Mouse (Mus musculus) kidney, embryonic 14.5 days (tissue): ENCODE measurements around the gene Vsir. TPM values are rescaled to one million over a fixed set of nuclear protein-coding genes. Genes with fewer than 3 reads are reported as not detected.
A peak's percentile ranks its signal among the peaks of the same experiment; 100 is the strongest.

ENCODE experiments used
- ATAC-seq: fragments of 200-750 bp; cut with Nextera tagmentation; 2 replicates; pipeline ENCODE4 v1.8.0; 2017; ENCODE audit warnings: moderate number of reproducible peaks, mild to moderate bottlenecking, moderate TSS enrichment, moderate library complexity; ENCODE audit not compliant: low FRiP score, low TSS enrichment
- H3K27ac ChIP-seq: fragments of 300-500 bp; sonication (generic); 2 replicates; pipeline ENCODE4 v1.5.1; 2014; ENCODE audit warnings: low read depth, mild to moderate bottlenecking, low read length, moderate library complexity, mixed read lengths
- H3K27me3 ChIP-seq: fragments of 300-500 bp; sonication (generic); 2 replicates; pipeline ENCODE4 v1.6.1; 2014; ENCODE audit warnings: mild to moderate bottlenecking, low read length; ENCODE audit not compliant: control insufficient read depth, insufficient read depth
- H3K36me3 ChIP-seq: fragments of 300-500 bp; sonication (generic); 2 replicates; pipeline ENCODE4 v1.6.1; 2014; ENCODE audit warnings: low read length, mixed read lengths; ENCODE audit not compliant: control insufficient read depth, insufficient read depth
- H3K4me1 ChIP-seq: fragments of 300-500 bp; sonication (generic); 2 replicates; pipeline ENCODE4 v1.6.1; 2014; ENCODE audit warnings: low read length, mixed read lengths; ENCODE audit not compliant: control insufficient read depth, insufficient read depth
- H3K4me2 ChIP-seq: fragments of 300-500 bp; sonication (generic); replicated peaks from 2 replicates; pipeline ENCODE4 v1.6.1; 2014; ENCODE audit warnings: low read depth, mild to moderate bottlenecking, low read length
- H3K4me3 ChIP-seq: fragments of 300-500 bp; sonication (generic); 2 replicates; pipeline ENCODE4 v1.5.1; 2014; ENCODE audit warnings: mild to moderate bottlenecking, low read length
- H3K9ac ChIP-seq: fragments of 300-500 bp; sonication (generic); 2 replicates; pipeline ENCODE4 v1.6.1; 2014; ENCODE audit warnings: low read depth, mild to moderate bottlenecking, low read length, moderate library complexity
- H3K9me3 ChIP-seq: fragments of 300-500 bp; sonication (generic); 2 replicates; pipeline ENCODE4 v1.6.1; 2016; ENCODE audit warnings: low read length; ENCODE audit not compliant: control insufficient read depth
- WGBS: fragments of 180-500 bp; shearing (Covaris S2); extraction: QIAGEN DNeasy Blood & Tissue Kit; methylation state at CpG from one replicate; pipeline ENCODE4 v1.1.7; 2014; 5-methylcytosine and 5-hydroxymethylcytosine counted together
- polyA plus RNA-seq: library from polyadenylated mRNA; unstranded; fragments of >200 nt; fragmentation: Nextera tagmentation; extraction: Ambion mirVana; gene quantifications from 2 replicates; pipeline ENCODE4 v1.2.1, GENCODE M21; 2014

The Vsir gene
- polyA plus RNA-seq, 1 experiment from 2014 or later = 4.6 TPM

DNA sequence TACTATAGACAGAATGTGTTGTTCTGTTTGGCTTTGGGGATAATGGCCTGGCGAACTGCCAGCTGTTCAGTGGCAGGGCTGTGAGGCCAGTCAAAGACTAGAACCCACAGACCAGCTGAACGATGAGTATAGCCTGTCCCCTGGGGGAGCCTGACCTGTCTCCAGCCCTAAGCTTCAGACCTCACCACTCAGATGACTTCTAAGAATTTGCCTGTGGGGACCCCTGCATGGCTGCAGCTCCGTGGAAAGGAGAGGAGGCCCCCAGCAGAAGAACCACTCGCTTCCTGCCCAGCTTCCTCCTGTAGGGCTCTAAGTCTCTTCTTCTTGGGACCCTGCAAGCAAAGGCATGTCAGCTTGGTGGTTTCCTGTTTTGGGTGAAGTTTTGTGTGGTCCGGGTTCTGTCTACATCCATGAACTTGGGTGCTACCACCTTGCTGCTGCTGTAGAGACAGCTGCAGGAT lies 24.0 kb downstream of the Vsir start:
- Histone ChIP-seq H3K27me3 (no peaks in the 10 kb centered on the region), H3K9ac (no peak overlapping the region), H3K27ac (no peak overlapping the region), H3K4me2 (no peak overlapping the region), H3K4me3 (no peak overlapping the region), H3K36me3 (no peaks in the 10 kb centered on the region), H3K9me3 (no peaks in the 10 kb centered on the region), H3K4me1 (0 out of 2 replicates have a peak, but pooled peaks cover 6% of the 10 kb centered on the region)
- WGBS = 81% methylated on average over 5 of the region's 5 CpGs
- no peak for ATAC-seq

DNA sequence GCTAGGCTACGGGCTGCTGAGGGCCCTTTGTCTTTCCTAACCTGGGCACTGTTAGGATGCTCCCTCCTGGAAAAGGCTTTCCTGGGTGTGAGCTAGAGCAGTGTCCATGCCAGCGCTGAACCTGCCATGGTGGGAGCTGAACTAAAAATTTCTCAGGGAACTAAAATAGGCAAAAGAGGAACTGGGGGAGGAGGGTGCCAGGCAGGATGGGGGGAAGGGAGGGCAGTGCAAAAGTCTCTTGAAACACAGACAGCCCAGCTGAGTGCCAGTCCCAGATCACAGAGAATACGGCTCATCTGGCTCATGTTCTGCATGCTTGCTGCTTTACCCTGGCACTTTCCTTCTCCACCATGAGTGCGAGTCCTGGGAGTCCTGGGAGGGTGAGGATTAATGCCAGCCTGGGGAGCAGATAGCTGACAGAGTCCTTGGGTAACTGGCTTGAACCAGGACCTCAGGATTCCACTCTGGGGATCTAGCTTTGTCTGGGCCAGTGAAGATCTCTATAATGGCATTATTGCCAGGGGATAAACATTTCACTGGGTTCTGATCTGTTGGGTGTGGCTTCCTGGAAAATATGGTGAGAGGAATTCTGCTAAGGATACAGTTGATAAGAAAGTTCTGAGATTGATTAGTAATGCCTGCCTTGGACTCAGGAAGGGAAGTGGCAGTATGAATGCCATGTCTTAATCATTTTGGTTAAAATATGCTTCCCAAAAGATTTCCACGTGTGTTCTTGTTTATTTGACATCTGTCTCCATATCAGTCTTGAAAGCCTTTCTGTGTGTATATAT lies 25.1 kb downstream of the Vsir start:
- H3K27me3 ChIP-seq = no peaks in the 10 kb centered on the region
- H3K4me3 ChIP-seq = no peak overlapping the region
- no peaks in the 10 kb centered on the region for H3K9me3 ChIP-seq
- WGBS = 78% methylated on average over 5 of the region's 5 CpGs
- 0 out of 2 replicates have a peak, but pooled peaks cover 6% of the 10 kb centered on the region for H3K4me1 ChIP-seq
- ATAC-seq = no peak
- H3K27ac ChIP-seq = no peak overlapping the region
- H3K4me2 ChIP-seq = no peak overlapping the region
- H3K9ac ChIP-seq = no peak overlapping the region
- H3K36me3 ChIP-seq = no peaks in the 10 kb centered on the region

DNA sequence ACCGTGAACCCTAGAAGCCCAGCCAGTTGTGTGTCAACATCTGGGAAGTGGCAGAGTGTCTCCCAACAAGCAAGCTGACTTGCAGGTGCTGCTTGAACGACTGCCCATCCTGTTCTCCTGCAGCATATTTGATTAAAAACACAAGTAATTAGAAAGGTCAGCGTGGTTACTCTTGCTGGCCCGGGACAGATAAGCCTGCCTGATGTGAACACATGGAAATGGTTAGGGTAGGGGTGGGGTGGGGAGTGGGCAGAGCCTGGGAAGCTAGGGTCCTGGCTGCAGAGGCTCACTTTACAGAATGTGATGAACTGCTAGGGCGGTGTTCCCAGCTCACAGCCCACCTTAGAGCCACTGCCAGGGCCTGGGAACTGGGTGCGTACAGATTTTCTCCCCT lies 26.9 kb downstream of the Vsir start:
- no peak overlapping the region for H3K4me3 ChIP-seq
- WGBS = 42% methylated on average over 6 of the region's 6 CpGs
- no peak overlapping the region for H3K4me2 ChIP-seq
- 0 out of 2 replicates have a peak, but pooled peaks cover 6% of the 10 kb centered on the region for H3K4me1 ChIP-seq
- H3K9ac ChIP-seq = no peak overlapping the region
- ATAC-seq = no peak
- H3K27ac ChIP-seq = no peak overlapping the region; the same call in 1 of the 2 replicates
- no peaks in the 10 kb centered on the region for H3K9me3 ChIP-seq
- H3K27me3 ChIP-seq = no peaks in the 10 kb centered on the region
- no peaks in the 10 kb centered on the region for H3K36me3 ChIP-seq

DNA sequence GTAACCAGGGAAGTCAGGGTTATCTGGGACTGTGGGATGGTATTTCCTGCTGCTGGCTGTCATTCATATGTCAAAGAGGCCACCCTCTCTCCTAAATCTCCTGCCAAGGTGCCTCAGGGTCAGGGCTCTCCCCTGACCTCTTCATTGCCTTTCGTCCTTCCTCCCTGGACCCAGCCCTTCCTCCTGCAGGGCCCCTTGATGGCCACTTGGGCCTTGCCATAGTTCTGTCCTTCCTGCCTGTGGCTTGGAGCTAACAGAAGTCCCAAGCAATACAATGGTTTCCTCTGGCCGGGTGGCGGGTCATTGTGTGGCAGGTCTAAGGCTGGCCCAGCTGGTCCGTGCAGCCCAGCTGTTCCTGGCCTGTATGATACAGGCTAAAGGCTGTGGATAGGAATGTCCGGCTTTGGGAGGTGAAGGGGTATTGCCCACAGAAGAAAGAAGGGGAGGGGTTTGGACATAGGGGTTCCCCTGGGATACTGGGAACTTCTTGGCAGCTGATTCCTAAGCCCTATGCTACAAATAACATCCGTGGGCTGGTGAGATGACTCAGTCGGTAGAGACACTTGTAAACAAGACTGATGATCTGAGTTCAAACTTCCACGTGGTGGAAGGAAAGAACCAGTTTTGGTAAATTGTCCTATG lies 27.4 kb downstream of the Vsir start:
- H3K27ac ChIP-seq = no peak overlapping the region
- no peak overlapping the region for H3K4me2 ChIP-seq
- H3K9me3 ChIP-seq = no peaks in the 10 kb centered on the region
- no peak overlapping the region for H3K9ac ChIP-seq
- H3K4me3 ChIP-seq = no peak overlapping the region
- 43% methylated on average over 8 of the region's 8 CpGs for WGBS
- 0 out of 2 replicates have a peak, but pooled peaks cover 6% of the 10 kb centered on the region for H3K4me1 ChIP-seq
- no peaks in the 10 kb centered on the region for H3K36me3 ChIP-seq
- ATAC-seq = 0 out of 2 replicates have a peak, but pooled peaks have one; percentile 24
- no peaks in the 10 kb centered on the region for H3K27me3 ChIP-seq

DNA sequence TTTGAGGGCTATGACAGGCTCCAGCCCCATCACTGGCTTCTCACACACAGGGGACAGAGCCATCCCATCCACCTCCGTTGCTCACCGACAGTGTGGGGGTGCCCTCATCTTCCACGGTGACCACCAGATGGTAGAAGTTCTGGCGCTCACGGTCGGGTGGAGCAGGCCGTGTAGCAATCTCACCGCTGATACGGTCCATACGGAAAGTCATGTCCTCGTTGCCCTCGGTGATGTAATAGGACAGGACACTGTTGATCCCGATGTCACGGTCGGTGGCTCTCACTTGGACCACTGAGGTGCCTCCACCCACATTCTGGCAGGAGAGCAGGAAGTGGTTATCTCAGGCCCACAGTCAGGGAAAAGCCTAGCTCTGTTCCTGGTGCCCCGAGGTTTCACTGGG lies 30.1 kb downstream of the Vsir start:
- 0 out of 2 replicates have a peak, but pooled peaks have one; percentile 28 for ATAC-seq
- 91% methylated on average over 16 of the region's 16 CpGs for WGBS
- Histone ChIP-seq H3K9ac (no peak overlapping the region), H3K4me1 (0 out of 2 replicates have a peak, but pooled peaks cover 6% of the 10 kb centered on the region), H3K4me3 (no peak overlapping the region), H3K9me3 (no peaks in the 10 kb centered on the region), H3K27ac (no peak overlapping the region), H3K4me2 (no peak overlapping the region), H3K27me3 (no peaks in the 10 kb centered on the region), H3K36me3 (no peaks in the 10 kb centered on the region)

DNA sequence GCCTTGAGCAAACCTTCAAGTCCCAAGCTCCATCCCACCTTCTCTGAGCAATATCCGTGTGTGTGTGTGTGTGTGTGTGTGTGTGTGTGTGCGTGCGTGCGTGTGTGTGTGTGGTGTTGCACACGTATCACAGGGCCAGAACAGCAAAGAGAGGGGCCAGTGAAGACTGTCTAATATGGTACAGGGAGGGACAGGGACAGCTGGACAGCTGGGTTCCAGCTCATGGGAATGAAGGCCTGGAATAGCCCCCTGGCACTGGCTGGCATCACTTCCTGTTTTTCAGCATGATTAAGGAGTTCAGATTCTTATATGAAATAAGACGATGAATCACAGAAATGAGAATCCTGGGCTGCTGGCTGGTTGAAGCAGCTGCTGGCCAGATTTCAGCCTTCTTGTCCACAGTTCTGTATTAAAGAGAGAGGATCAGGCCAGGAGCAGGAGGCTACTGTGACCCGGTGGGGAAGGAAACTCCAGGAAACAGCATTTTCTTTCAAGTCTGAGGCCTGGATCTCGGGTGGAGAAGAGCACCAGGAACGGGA lies 32.8 kb downstream of the Vsir start:
- Histone ChIP-seq H3K4me3 (no peak overlapping the region), H3K27me3 (no peaks in the 10 kb centered on the region), H3K4me1 (no peaks in the 10 kb centered on the region), H3K27ac (no peak overlapping the region), H3K9ac (no peak overlapping the region), H3K36me3 (no peaks in the 10 kb centered on the region), H3K4me2 (no peak overlapping the region), H3K9me3 (no peaks in the 10 kb centered on the region)
- WGBS = 71% methylated on average over 9 of the region's 9 CpGs
- ATAC-seq = no peak

DNA sequence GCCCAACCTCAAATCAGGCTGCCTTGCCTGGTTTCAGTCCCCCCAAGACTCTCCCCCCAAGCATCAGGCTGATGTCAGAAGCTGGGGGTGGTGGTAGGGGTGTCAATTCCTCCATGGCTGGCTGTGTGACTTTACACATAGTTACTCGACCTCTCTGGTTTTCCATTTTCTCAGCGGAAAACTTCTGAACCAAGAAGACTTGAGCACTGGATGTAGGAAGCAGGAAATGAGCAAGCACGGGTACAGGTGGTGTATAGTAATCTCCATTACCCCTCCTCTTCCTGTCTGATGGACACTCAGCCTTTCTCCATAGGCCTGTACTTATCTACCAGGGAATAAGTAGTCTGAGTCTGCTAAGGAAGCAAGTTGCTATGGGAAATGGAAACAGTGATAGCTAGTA lies 33.6 kb downstream of the Vsir start:
- no peak overlapping the region for H3K9ac ChIP-seq
- 73% methylated on average over 3 of the region's 3 CpGs for WGBS
- H3K36me3 ChIP-seq = no peaks in the 10 kb centered on the region
- no peaks in the 10 kb centered on the region for H3K27me3 ChIP-seq
- H3K27ac ChIP-seq = no peak overlapping the region
- no peak overlapping the region for H3K4me3 ChIP-seq
- no peak for ATAC-seq
- no peaks in the 10 kb centered on the region for H3K4me1 ChIP-seq
- no peaks in the 10 kb centered on the region for H3K9me3 ChIP-seq
- H3K4me2 ChIP-seq = no peak overlapping the region

DNA sequence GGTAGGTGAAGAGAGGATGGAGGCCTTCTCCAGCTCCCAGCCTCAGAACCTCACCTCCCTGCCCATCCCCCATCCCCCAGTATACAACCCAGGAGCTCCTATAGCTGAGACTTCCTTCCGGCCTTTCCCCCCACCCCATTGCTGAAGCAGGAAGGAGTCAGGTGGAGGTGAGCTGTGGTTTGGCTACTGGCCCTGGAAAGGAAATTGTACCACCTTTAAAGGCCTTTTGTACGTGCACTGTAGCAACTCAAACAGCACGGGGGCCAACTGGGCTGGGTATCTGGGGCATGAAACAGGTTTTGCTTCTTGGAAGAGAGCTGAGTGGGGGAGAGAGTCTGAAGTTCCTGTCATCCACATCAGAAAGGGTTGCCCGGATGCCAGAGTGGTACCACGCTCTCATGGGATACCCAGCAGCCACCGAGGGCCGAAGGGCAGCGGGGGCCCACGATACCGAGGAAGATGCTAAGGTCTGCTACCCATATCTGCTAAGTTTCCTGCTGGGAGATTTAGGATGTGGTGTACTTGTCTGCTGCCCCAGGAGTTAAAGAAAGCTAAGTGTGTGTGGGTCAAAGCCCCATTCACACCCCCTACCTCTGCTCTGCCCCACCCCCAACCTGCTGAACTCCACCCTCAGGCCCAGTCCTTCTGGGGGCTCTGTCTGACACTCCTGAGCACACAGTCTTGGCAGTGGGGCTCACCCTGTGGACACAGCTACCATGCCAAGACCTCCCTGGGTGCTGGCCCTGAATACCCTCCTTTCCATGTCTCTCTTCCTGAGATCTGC lies 34.7 kb downstream of the Vsir start:
- Histone ChIP-seq H3K27me3 (no peaks in the 10 kb centered on the region), H3K9ac (no peak overlapping the region), H3K4me2 (no peak overlapping the region), H3K9me3 (no peaks in the 10 kb centered on the region), H3K4me3 (no peak overlapping the region), H3K27ac (no peak overlapping the region), H3K36me3 (no peaks in the 10 kb centered on the region), H3K4me1 (no peaks in the 10 kb centered on the region)
- 74% methylated on average over 10 of the region's 10 CpGs for WGBS
- ATAC-seq = no peak
